Mouse (Mus musculus): ENCODE results near the gene Atxn1. TPM values are rescaled to one million over a fixed set of nuclear protein-coding genes. Genes with fewer than 3 reads are reported as not detected.

The Atxn1 gene
- total RNA-seq, 1 experiment from 2014 or later, result 19.8 TPM

GRCm38 (mm10) chr13:45915026-45915425 is 49.8 kb downstream of the Atxn1 start:
- no peak for ATAC-seq (replicated peaks in 1 of 2; ENCODE audit: insufficient read depth in 1 of 2, low FRiP score in 2 of 2, low TSS enrichment in 1 of 2, low read depth in 1 of 2, poor library complexity in 2 of 2, severe bottlenecking in 2 of 2)

GRCm38 (mm10) chr13:45914117-45914516 is 50.7 kb downstream of the Atxn1 start:
- ATAC-seq (replicated peaks in 1 of 2; ENCODE audit: insufficient read depth in 1 of 2, low FRiP score in 2 of 2, low TSS enrichment in 1 of 2, low read depth in 1 of 2, poor library complexity in 2 of 2, severe bottlenecking in 2 of 2), result no peak

- peak; percentile 34 to 70; a peak in 3 of 4 replicates for ATAC-seq (replicated peaks in 1 of 2; ENCODE audit: insufficient read depth in 1 of 2, low FRiP score in 2 of 2, low TSS enrichment in 1 of 2, low read depth in 1 of 2, poor library complexity in 2 of 2, severe bottlenecking in 2 of 2)
Measured at GRCm38 (mm10) chr13:45911848-45912247, 53.0 kb downstream of the Atxn1 start.

- ATAC-seq (replicated peaks in 1 of 2; ENCODE audit: insufficient read depth in 1 of 2, low FRiP score in 2 of 2, low TSS enrichment in 1 of 2, low read depth in 1 of 2, poor library complexity in 2 of 2, severe bottlenecking in 2 of 2), result peak; percentile 30 to 51; a peak in 2 of 4 replicates
Measured at GRCm38 (mm10) chr13:45911069-45911468, 53.7 kb downstream of the Atxn1 start.

- no peak for ATAC-seq (replicated peaks in 1 of 2; ENCODE audit: insufficient read depth in 1 of 2, low FRiP score in 2 of 2, low TSS enrichment in 1 of 2, low read depth in 1 of 2, poor library complexity in 2 of 2, severe bottlenecking in 2 of 2)
Measured at GRCm38 (mm10) chr13:45910348-45910747, 54.5 kb downstream of the Atxn1 start.

GRCm38 (mm10) chr13:45907181-45907691 is 57.6 kb downstream of the Atxn1 start:
- no peak for ATAC-seq (replicated peaks in 1 of 2; ENCODE audit: insufficient read depth in 1 of 2, low FRiP score in 2 of 2, low TSS enrichment in 1 of 2, low read depth in 1 of 2, poor library complexity in 2 of 2, severe bottlenecking in 2 of 2)

- ATAC-seq (replicated peaks in 1 of 2; ENCODE audit: insufficient read depth in 1 of 2, low FRiP score in 2 of 2, low TSS enrichment in 1 of 2, low read depth in 1 of 2, poor library complexity in 2 of 2, severe bottlenecking in 2 of 2), result no peak
Measured at GRCm38 (mm10) chr13:45906438-45907166, 58.2 kb downstream of the Atxn1 start.

GRCm38 (mm10) chr13:45904955-45905354 is 59.9 kb downstream of the Atxn1 start:
- ATAC-seq (replicated peaks in 1 of 2; ENCODE audit: insufficient read depth in 1 of 2, low FRiP score in 2 of 2, low TSS enrichment in 1 of 2, low read depth in 1 of 2, poor library complexity in 2 of 2, severe bottlenecking in 2 of 2), result peak in 1 of 2 experiments; percentile 25; a peak in 1 of 4 replicates

- no peak for ATAC-seq (replicated peaks in 1 of 2; ENCODE audit: insufficient read depth in 1 of 2, low FRiP score in 2 of 2, low TSS enrichment in 1 of 2, low read depth in 1 of 2, poor library complexity in 2 of 2, severe bottlenecking in 2 of 2)
Measured at GRCm38 (mm10) chr13:45904456-45904855, 60.4 kb downstream of the Atxn1 start.

GRCm38 (mm10) chr13:45903519-45904274 is 61.1 kb downstream of the Atxn1 start:
- ATAC-seq (replicated peaks in 1 of 2; ENCODE audit: insufficient read depth in 1 of 2, low FRiP score in 2 of 2, low TSS enrichment in 1 of 2, low read depth in 1 of 2, poor library complexity in 2 of 2, severe bottlenecking in 2 of 2), result peak; percentile 85 to 89

GRCm38 (mm10) chr13:45902457-45902856 is 62.4 kb downstream of the Atxn1 start:
- ATAC-seq (replicated peaks in 1 of 2; ENCODE audit: insufficient read depth in 1 of 2, low FRiP score in 2 of 2, low TSS enrichment in 1 of 2, low read depth in 1 of 2, poor library complexity in 2 of 2, severe bottlenecking in 2 of 2), result no peak

- ATAC-seq (replicated peaks in 1 of 2; ENCODE audit: insufficient read depth in 1 of 2, low FRiP score in 2 of 2, low TSS enrichment in 1 of 2, low read depth in 1 of 2, poor library complexity in 2 of 2, severe bottlenecking in 2 of 2), result no peak
Measured at GRCm38 (mm10) chr13:45900776-45901175, 64.0 kb downstream of the Atxn1 start.

GRCm38 (mm10) chr13:45897571-45897970 is 67.2 kb downstream of the Atxn1 start:
- no peak for ATAC-seq (replicated peaks in 1 of 2; ENCODE audit: insufficient read depth in 1 of 2, low FRiP score in 2 of 2, low TSS enrichment in 1 of 2, low read depth in 1 of 2, poor library complexity in 2 of 2, severe bottlenecking in 2 of 2)

GRCm38 (mm10) chr13:45894760-45895159 is 70.0 kb downstream of the Atxn1 start:
- no peak for ATAC-seq (replicated peaks in 1 of 2; ENCODE audit: insufficient read depth in 1 of 2, low FRiP score in 2 of 2, low TSS enrichment in 1 of 2, low read depth in 1 of 2, poor library complexity in 2 of 2, severe bottlenecking in 2 of 2)

GRCm38 (mm10) chr13:45894234-45894633 is 70.6 kb downstream of the Atxn1 start:
- no peak for ATAC-seq (replicated peaks in 1 of 2; ENCODE audit: insufficient read depth in 1 of 2, low FRiP score in 2 of 2, low TSS enrichment in 1 of 2, low read depth in 1 of 2, poor library complexity in 2 of 2, severe bottlenecking in 2 of 2)

GRCm38 (mm10) chr13:45891073-45891472 is 73.7 kb downstream of the Atxn1 start:
- ATAC-seq (replicated peaks in 1 of 2; ENCODE audit: insufficient read depth in 1 of 2, low FRiP score in 2 of 2, low TSS enrichment in 1 of 2, low read depth in 1 of 2, poor library complexity in 2 of 2, severe bottlenecking in 2 of 2), result no peak

- peak; percentile 31 to 39; a peak in 3 of 4 replicates for ATAC-seq (replicated peaks in 1 of 2; ENCODE audit: insufficient read depth in 1 of 2, low FRiP score in 2 of 2, low TSS enrichment in 1 of 2, low read depth in 1 of 2, poor library complexity in 2 of 2, severe bottlenecking in 2 of 2)
Measured at GRCm38 (mm10) chr13:45888953-45889749, 75.7 kb downstream of the Atxn1 start.

Data from hematopoietic stem cell, adult 5-6 weeks (primary cell).